Mouse (Mus musculus) intestine, postnatal 0 days (tissue): ENCODE results near the gene Epb41l2. TPM values are rescaled to one million over a fixed set of nuclear protein-coding genes. Genes with fewer than 3 reads are reported as not detected.

ENCODE experiments used
- ATAC-seq: fragments of 200-750 bp; cut with Nextera tagmentation; 2 replicates; pipeline ENCODE4 v1.8.0; 2017; ENCODE audit warnings: mild to moderate bottlenecking, moderate TSS enrichment, moderate library complexity
- H3K27ac ChIP-seq: fragments of 300-500 bp; sonication (generic); 2 replicates; pipeline ENCODE4 v1.5.1; 2014; ENCODE audit warnings: mild to moderate bottlenecking, low read depth, low read length, moderate library complexity
- H3K27me3 ChIP-seq: fragments of 300-500 bp; sonication (generic); replicated peaks from 2 replicates; pipeline ENCODE4 v1.6.1; 2014; ENCODE audit warnings: low read length, mixed read lengths; ENCODE audit not compliant: control insufficient read depth, insufficient read depth
- H3K36me3 ChIP-seq: fragments of 300-500 bp; sonication (generic); 2 replicates; pipeline ENCODE4 v1.6.1; 2014; ENCODE audit warnings: mild to moderate bottlenecking, moderate library complexity; ENCODE audit not compliant: control insufficient read depth, insufficient read depth
- H3K4me1 ChIP-seq: fragments of 300-500 bp; sonication (generic); replicated peaks from 2 replicates; pipeline ENCODE4 v1.6.1; 2014; ENCODE audit warnings: antibody characterized with exemption, low read length, mixed read lengths; ENCODE audit not compliant: control insufficient read depth, insufficient read depth
- H3K4me2 ChIP-seq: fragments of 300-500 bp; sonication (generic); replicated peaks from 2 replicates; pipeline ENCODE4 v1.6.1; 2014; ENCODE audit warnings: low read depth, mild to moderate bottlenecking, moderate library complexity
- H3K4me3 ChIP-seq: fragments of 300-500 bp; sonication (generic); 2 replicates; pipeline ENCODE4 v1.5.1; 2014; ENCODE audit warnings: low read depth, low read length
- H3K9ac ChIP-seq: fragments of 300-500 bp; sonication (generic); 2 replicates; pipeline ENCODE4 v1.6.1; 2014; ENCODE audit warnings: mild to moderate bottlenecking, low read depth, low read length
- H3K9me3 ChIP-seq: fragments of 300-500 bp; sonication (generic); 2 replicates; pipeline ENCODE4 v1.6.1; 2016; ENCODE audit warnings: mixed run types; ENCODE audit not compliant: control insufficient read depth
- CTCF ChIP-seq: sonication (generic); IDR thresholded peaks from 2 replicates; pipeline ENCODE4 v1.5.1; 2016; ENCODE audit warnings: low read depth, mild to moderate bottlenecking, control low read depth, antibody characterized with exemption, moderate library complexity
- WGBS: fragments of 180-500 bp; shearing (Covaris S2); extraction: QIAGEN DNeasy Blood & Tissue Kit; methylation state at CpG from one replicate; pipeline ENCODE4 v1.1.7; 2014; 5-methylcytosine and 5-hydroxymethylcytosine counted together
- polyA plus RNA-seq: library from polyadenylated mRNA; unstranded; fragments of >200 nt; fragmentation: Nextera tagmentation; extraction: Ambion mirVana; gene quantifications from 2 replicates; pipeline ENCODE4 v1.2.1, GENCODE M21; 2015

The Epb41l2 gene
- polyA plus RNA-seq, 1 experiment from 2014 or later: 13.8 TPM

DNA sequence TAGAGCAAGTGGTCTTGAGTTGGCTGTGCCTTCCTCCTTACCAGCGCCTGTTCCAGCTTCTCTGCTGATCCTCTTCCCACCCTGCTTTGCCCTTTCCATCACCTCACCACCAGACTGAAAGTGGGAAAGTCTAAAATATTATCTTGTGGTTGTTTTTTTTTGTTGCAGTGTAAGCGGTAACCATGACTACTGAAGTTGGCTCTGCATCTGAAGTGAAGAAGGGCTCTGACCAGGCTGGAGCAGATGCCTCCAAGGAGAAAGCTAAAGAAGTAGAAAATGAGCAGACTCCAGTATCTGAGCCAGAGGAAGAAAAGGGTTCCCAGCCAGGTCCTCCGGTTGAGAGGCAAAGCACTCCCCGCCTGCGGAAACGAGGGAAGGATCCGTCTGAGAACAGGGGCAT is 81.8 kb downstream of the Epb41l2 start:
- Histone ChIP-seq H3K4me1 (no peaks in the 10 kb centered on the region), H3K4me3 (no peak overlapping the region), H3K9me3 (no peaks in the 10 kb centered on the region), H3K36me3 (peaks cover 10% of the 10 kb centered on the region; the same call in 1 of the 2 replicates), H3K4me2 (no peak overlapping the region), H3K9ac (no peak overlapping the region), H3K27me3 (no peaks in the 10 kb centered on the region), H3K27ac (no peak overlapping the region)
- no peak for ATAC-seq
- 89% methylated on average over 7 of the region's 7 CpGs for WGBS
- no peak for TF ChIP-seq CTCF

DNA sequence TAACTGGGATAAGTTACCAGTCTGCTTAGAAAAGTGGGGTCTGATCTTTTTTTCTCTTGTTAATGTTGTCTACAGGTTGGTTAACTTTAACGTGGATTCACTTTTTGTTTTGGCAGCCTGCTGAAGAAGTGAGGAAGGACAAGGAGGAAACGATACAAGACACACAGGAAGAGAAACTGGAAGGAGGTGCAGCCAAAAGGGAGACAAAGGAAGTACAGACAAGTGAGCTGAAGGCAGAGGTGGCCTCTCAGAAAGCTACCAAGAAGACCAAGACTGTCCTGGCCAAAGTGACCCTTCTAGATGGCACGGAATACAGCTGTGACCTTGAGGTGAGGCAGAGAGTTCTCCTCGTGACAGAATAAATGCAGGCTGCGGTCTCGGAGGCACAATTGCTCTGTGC is 84.0 kb downstream of the Epb41l2 start:
- no peaks in the 10 kb centered on the region for H3K4me1 ChIP-seq
- H3K9me3 ChIP-seq: no peaks in the 10 kb centered on the region
- H3K4me2 ChIP-seq: no peak overlapping the region
- TF ChIP-seq CTCF: no peak
- no peak overlapping the region for H3K27ac ChIP-seq
- H3K36me3 ChIP-seq: peaks cover 10% of the 10 kb centered on the region; the same call in 1 of the 2 replicates
- 91% methylated on average over 6 of the region's 6 CpGs for WGBS
- ATAC-seq: no peak
- no peak overlapping the region for H3K4me3 ChIP-seq
- no peak overlapping the region for H3K9ac ChIP-seq
- no peaks in the 10 kb centered on the region for H3K27me3 ChIP-seq

DNA sequence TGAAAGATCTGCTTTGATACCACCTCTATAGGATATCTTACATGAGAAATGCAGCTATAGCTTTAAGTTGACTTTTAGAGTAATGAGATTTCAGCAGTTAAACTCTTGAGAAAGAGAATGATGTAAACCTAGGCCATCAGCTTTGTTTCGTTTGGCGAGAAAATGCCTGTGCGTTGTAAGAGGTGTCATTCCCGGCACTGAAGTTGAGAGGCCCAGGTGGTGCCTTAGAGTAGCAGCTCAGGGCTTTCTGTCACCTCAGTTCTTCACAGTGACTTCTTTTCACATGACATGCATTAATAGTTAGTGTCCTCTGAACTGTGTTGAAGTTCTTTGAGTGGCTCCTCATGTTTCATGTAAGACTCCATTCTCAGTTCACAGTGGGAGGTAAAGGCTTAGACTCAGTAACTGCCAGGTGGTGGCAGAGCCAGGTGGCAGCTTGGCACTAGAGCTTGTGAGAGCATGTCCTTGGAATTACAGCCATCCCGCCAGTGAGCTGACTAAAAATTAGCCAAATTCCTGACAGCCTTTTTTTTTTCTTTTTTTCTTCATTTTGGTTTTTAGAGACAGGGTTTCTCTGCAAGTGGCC is 84.7 kb downstream of the Epb41l2 start:
- no peak overlapping the region for H3K27ac ChIP-seq
- no peaks in the 10 kb centered on the region for H3K4me1 ChIP-seq
- no peaks in the 10 kb centered on the region for H3K27me3 ChIP-seq
- TF ChIP-seq CTCF: no peak
- no peak overlapping the region for H3K9ac ChIP-seq
- H3K4me2 ChIP-seq: no peak overlapping the region
- no peak overlapping the region for H3K4me3 ChIP-seq
- WGBS: 91% methylated on average over 5 of the region's 5 CpGs
- no peak for ATAC-seq
- H3K36me3 ChIP-seq: peaks cover 10% of the 10 kb centered on the region; the same call in 1 of the 2 replicates
- no peaks in the 10 kb centered on the region for H3K9me3 ChIP-seq

DNA sequence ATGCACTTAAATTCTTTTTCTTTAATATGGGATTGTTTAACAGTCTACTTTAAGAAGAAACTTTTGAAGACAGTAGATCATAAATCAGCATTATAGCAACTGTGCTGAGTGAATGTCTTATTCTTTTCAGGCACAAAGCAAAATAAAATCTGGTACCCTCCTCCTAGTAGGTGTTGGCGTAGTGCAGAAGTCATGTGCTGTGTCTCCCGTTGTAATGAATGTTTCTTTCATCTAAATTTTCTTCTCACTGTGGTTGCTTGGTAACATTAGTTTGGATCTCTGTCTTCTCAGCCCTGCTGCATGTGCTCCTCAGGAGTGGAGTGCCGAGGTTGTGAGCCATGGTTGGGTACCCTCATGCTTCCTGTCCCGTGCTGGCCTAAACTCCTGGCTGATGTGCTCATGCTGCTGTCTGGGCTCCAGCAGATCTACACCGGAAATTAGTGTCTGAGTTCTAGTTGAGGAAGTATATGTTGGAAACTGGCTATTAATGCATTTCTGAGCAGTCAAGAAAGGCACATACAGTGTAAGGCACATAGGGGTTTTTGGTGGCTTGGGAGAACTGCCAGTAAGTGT is 87.4 kb downstream of the Epb41l2 start:
- no peak overlapping the region for H3K27ac ChIP-seq
- no peaks in the 10 kb centered on the region for H3K27me3 ChIP-seq
- no peak overlapping the region for H3K9ac ChIP-seq
- TF ChIP-seq CTCF: no peak
- H3K4me3 ChIP-seq: no peak overlapping the region
- H3K9me3 ChIP-seq: no peaks in the 10 kb centered on the region
- ATAC-seq: no peak
- H3K4me2 ChIP-seq: no peak overlapping the region
- peaks cover 10% of the 10 kb centered on the region; the same call in 1 of the 2 replicates for H3K36me3 ChIP-seq
- H3K4me1 ChIP-seq: no peaks in the 10 kb centered on the region
- WGBS: 67% methylated on average over 5 of the region's 5 CpGs

DNA sequence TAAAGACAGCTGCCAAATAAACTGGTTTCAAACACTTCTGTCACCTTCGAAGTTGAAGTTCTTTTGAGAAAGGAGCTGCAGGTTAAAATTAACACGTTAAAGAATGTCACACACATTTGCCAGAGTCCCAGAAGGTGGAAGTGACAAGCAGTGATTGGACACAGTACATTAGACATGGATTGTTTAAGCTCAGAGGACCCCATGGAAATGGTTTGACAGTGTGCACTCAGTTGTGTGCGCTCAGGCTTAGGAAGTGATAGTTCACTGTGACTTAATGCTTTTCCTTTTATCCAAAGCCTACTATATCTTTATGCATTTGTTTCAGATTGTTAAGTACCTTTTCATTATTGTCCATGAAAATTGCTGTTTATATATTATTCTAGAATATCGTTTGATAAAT is 89.1 kb downstream of the Epb41l2 start:
- no peaks in the 10 kb centered on the region for H3K27me3 ChIP-seq
- H3K9me3 ChIP-seq: no peaks in the 10 kb centered on the region
- ATAC-seq: no peak
- 83% methylated on average over 4 of the region's 4 CpGs for WGBS
- no peak overlapping the region for H3K4me3 ChIP-seq
- no peaks in the 10 kb centered on the region for H3K4me1 ChIP-seq
- H3K36me3 ChIP-seq: peaks cover 8% of the 10 kb centered on the region; the same call in 1 of the 2 replicates
- H3K27ac ChIP-seq: no peak overlapping the region
- no peak overlapping the region for H3K4me2 ChIP-seq
- H3K9ac ChIP-seq: no peak overlapping the region
- no peak for TF ChIP-seq CTCF

DNA sequence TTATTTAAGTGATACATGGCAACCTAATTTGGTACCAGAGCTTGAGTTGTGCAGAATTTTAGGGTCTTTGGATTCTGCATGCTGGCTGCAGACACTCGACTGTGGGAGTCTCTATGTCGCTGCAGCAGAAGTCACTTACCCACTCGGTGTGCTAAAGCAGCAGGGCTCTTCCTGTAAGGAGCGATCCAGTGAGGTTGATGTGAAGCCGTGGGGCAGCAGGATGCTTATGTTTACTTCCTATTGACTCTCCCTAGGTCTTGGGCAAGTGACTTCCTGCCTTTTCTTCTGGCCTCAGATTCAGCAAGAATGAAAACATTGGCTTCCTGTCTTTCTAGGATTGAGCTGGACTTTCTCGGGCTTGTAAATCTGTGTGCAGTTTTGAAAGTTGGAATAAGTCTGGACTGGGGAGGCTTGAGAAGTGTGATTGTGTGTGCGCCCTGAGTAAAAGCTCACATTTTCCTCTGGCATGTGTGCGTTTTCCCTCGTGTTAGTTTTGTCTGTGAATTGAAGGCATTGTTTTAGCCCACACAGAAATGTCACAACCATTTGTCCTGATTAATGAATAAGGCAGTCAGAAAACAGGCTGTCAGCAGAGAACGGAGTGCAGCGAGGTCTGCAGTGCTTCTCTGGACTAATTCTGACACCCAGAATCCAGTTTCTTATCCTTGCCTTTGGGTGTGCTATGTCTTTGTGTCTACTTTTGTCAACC is 89.9 kb downstream of the Epb41l2 start:
- Histone ChIP-seq H3K9ac (0 out of 2 replicates have a peak overlapping the region, but pooled peaks have one; percentile 0), H3K4me2 (no peak overlapping the region), H3K4me3 (no peak overlapping the region), H3K36me3 (peaks cover 3% of the 10 kb centered on the region; the same call in 1 of the 2 replicates), H3K4me1 (no peaks in the 10 kb centered on the region), H3K27ac (no peak overlapping the region), H3K27me3 (no peaks in the 10 kb centered on the region), H3K9me3 (no peaks in the 10 kb centered on the region)
- 48% methylated on average over 11 of the region's 11 CpGs for WGBS
- TF ChIP-seq CTCF: no peak
- ATAC-seq: no peak
